Mouse (Mus musculus): Measurements from ENCODE around the gene Pnkp.

DNA sequence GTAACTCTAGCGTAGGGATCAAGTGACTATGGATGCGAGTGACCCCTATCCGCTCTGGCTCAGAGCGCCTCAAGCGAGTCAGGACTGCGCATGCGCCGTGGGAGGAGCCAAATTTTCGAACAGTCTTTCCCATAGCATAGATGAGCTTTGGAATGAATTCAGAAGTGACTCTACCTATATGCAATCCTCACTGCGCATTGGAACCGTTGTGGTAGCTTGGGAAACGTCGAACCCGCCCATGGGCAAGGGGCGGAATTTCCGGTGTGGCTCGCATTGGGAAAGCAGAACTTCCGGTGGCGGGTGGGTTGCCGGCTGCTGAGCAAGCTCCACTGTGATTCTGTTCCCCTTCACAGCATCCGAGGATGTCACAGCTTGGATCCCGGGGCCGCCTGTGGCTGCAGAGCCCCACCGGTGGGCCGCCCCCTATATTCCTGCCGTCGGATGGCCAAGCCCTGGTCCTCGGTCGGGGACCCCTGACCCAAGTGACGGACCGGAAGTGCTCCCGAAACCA lies at the start of gene Pnkp:
- TF ChIP-seq TCF12 (IDR thresholded peaks at IDR 0.05; ENCODE audit: low read depth, low read length), result peak; percentile 59; the same call in 1 of the 2 replicates
- peak; percentile 39; the same call in 1 of the 2 replicates for TF ChIP-seq BHLHE40 (IDR thresholded peaks at IDR 0.05; ENCODE audit: low read depth, low read length)
- no peak for TF ChIP-seq EP300 (IDR thresholded peaks at IDR 0.05; ENCODE audit: low read length)
- peak; percentile 73; the same call in 1 of the 2 replicates for TF ChIP-seq TBP (conservative IDR thresholded peaks at IDR 0.05; ENCODE audit: low read depth, low read length)
- TF ChIP-seq USF1 (IDR thresholded peaks at IDR 0.05; ENCODE audit: low read depth, low read length), result no peak
